Mouse (Mus musculus) Muller cell, postnatal 12 days (primary cell): ENCODE data around the gene Wnk2.

ENCODE experiments used
- DNase-seq: peaks from one replicate; pipeline ENCODE4 v3.0.0-alpha.2; 2015; ENCODE audit errors: inconsistent ontology term

Gene Wnk2

DNA sequence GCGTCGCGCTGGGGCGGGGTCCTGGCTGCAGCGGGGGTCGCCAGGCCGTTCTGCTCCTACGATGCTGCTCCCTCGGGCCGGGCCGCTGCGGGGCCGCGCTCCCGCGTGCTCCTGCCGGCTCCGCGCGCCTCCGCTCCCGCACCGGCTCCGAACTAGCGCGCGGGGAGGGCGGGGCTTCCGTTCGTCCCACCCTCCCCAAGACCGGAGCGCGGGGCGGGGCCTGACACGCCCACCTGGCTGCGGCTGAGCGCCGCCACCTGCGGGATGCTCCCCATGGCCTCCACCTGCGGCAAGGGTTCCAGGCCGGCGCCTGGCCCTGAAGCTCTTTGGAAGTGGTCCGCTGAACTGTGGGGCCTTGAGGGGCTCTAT, at the start of gene Wnk2:
Gene Wnk2 (minus strand): TSS at position 157 of the 369 bp plus-strand sequence.
- peak; percentile 84 for DNase-seq

- DNase-seq: no peak
These were observed 49.0 kb upstream of the Wnk2 start for GRCm38 (mm10) chr13:49196766-49197165.

DNA sequence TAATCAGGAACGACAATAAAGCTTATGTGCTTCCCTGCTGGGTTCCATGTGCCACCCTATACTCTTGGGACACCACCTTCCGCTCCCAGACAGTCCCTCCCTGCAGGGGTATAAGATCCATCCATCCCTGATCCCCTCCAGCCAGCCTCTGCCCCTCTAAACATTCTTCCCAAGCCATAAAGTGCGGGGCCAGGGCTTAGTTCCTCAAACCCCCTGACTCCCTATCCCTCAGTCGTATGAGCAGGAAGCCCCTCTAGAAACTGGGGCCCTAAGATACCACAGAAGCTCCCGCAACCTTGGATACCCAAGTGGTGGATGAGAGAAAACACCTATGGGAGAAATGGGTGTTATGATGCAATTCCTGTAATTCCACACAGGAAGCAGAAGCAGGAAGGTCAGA, 48.4 kb upstream of the Wnk2 start:
- no peak for DNase-seq

DNA sequence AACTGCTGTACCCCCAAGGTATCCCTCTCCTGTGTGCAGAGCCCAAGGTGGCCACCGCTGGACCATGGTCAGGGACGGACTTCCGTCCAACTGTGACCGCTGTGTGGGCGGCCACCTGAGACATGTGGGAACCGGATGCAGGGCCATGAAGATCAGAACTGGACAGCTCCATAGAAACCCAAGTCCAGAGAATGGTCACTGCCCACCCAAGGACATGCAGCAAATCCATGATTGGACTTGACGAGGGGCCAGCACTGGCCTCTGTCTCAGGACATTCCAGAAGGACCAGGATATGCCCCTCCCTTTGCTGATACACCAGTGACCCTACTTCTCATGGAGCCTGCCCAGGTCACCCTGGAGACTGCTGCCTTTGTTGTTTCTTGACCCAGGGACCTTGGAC, 47.8 kb upstream of the Wnk2 start:
- DNase-seq: no peak

DNA sequence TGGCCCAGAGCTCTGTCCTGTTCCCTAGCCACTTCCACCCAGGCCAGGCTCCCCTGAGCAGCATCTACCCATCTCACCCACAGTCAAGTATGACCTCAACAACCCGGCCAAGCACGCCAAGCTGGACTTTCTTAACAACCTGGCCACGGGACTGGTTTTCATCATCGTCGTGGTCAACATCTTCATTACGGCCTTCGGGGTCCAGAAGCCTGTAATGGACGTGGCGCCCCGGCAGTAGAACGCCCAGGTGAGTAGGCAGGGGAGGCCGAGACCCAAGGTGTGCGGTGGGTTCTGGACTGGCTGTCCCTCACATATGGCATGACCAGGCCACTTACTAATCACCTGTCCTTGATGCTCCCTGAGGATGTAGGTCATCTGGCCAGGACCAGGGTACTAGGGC, 47.0 kb upstream of the Wnk2 start:
- DNase-seq: no peak

- DNase-seq: no peak
These were observed 45.8 kb upstream of the Wnk2 start for GRCm38 (mm10) chr13:49193650-49194049.

DNA sequence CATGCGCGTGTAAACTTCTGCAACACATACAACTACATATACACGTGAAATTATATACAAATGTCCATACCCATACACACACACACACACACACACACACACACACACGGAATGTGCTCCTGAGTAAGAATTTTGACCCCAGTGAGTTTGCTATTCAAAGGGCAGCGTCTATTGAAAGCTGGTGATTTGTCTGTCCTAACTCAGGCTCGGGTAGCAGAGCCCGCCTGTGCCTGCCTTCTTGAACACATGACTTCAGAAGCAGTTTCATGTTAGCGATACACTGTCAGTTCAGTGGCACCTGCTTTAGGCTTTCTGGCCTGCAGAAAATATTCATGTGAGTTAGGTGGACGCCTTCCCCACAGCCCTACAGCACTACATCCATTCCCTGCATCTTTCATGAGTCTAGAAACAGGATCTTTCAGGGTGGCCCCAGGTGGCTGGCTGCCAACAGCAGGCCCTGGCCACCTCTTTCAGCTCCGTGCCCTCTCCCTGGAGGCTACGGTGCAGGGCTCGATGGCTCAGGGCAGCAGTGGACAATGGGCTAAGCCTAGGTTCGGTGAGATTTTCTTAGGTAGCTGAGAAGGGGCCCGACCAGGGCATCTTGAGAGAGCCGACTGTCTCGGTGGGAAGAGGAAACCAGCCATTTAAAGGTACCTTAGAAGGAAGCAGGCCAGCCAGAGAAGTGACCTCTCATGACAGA, 44.5 kb upstream of the Wnk2 start:
- DNase-seq: peak; percentile 24

DNA sequence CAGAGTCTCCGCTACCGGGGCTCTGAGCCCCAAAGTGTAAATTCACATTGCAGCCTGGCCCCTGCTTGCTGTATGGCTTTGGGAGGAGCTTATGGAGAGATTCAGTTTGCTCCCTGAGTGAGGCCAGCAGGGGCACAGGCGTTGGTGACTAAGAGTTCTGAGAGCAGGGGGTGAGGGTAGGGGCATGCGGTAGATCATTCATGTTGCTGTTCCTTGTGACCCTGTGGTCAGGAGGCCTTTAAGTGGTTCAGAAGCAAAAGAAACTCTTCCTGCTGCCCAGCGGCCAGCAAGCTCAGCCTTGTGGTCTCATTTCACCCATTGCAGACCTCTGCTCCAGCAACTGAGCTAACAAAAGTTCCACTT, 43.8 kb upstream of the Wnk2 start:
- peak; percentile 66 for DNase-seq

DNA sequence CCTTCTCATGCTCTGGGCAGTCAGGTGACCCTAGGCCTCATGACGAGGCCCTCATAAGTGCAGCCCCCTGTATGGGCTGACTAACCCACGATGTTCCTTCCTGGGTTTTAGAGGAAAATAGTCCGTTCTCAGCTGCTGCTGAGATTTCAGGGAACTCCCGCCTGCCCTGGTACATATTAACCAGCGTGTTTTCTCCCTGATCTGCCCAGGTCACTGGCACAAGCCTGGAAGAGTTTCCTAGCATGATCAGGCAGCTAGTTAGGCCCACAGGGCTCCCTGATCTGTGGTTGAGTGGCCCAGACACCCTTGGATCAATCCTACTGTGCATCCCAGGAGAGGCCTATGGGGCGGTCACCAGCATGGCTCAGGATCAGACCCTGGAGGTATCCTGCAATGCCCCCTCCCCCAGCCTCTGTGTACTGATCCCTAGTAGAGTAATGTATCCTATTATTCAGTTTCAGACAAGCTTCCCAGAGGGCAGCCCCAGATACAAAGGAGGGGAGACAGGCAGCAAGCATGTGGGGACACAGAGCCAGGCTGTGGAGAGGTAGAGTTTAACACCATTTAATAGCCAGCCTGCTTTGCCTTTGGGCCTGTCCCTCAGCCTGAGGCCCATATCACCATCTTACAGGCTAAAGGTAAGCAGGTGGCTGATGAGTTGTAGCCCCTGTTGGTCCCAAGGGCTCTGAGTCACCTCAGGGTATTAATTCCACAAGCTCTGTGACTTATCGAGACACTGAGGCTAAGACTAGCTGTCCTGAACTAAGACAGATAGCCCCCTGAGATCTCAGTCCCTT, 43.3 kb upstream of the Wnk2 start:
- DNase-seq: no peak

GRCm38 (mm10) chr13:49189970-49190870, 42.4 kb upstream of the Wnk2 start:
- no peak for DNase-seq

- no peak for DNase-seq
These were observed 41.1 kb upstream of the Wnk2 start for GRCm38 (mm10) chr13:49188966-49189360.

DNA sequence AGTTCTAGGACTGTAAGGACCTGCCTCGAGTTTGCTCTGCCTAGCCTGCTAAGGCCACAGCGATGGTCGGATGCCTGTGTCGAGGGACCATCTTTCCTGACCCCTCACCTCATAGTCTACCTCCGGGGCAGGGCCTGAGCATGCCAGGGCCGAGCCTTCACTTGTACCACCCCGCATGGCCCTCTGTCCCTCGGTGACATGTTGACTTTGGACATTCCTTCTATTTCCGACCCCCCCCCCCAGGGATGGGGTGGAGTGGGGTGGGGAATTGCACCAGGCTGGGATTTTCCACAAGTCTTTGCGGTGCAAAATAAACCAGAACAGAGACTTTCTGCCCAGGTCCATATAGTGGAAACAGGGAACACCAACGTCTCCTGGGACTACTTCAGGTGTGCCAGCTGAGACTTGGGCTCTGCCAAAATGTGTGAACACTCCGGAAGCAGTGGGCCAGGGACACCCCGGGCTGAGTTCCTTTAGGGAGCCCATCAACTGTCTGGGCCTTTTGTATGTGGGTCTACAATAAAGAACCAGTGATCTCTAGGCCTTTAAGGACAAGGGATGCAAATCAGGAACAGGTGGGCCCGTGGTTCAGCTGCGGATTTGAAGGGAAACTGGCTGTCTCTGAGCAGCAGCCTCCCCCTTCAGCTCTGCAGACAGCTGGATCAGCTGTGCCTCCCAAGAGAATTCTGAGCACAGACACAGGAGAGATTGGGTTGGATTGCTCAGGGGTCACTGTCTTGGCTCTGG, 40.6 kb upstream of the Wnk2 start:
- DNase-seq: no peak

- peak; percentile 93 for DNase-seq
These were observed 39.7 kb upstream of the Wnk2 start, which contains the start of gene Ninj1 for GRCm38 (mm10) chr13:49187288-49188218. Gene Ninj1, plus strand, starts transcription at chr13:49187485.

- DNase-seq: no peak
These were observed 39.0 kb upstream of the Wnk2 start for GRCm38 (mm10) chr13:49186798-49187287.

DNA sequence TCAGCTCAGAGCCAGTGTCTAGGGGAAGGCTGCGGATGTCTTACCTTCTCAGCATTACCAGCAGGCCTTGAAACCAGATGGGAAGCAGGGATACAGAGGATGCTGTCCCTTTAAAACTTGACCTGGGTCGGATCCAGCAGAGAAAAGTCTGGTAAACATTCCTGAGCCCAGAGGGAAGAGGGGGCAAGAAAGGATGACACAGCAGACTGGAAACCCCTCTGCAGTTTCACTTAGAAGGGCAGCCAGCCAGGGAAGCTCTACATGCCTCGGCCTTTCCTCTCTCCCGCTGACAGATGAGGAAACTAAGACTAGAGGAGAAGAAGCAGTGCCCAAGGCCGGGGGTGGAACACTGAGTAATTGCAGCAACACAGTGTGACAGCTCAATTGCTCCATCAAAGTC, 35.8 kb upstream of the Wnk2 start:
- no peak for DNase-seq

GRCm38 (mm10) chr13:49183161-49183560, 35.3 kb upstream of the Wnk2 start:
- DNase-seq: no peak

DNA sequence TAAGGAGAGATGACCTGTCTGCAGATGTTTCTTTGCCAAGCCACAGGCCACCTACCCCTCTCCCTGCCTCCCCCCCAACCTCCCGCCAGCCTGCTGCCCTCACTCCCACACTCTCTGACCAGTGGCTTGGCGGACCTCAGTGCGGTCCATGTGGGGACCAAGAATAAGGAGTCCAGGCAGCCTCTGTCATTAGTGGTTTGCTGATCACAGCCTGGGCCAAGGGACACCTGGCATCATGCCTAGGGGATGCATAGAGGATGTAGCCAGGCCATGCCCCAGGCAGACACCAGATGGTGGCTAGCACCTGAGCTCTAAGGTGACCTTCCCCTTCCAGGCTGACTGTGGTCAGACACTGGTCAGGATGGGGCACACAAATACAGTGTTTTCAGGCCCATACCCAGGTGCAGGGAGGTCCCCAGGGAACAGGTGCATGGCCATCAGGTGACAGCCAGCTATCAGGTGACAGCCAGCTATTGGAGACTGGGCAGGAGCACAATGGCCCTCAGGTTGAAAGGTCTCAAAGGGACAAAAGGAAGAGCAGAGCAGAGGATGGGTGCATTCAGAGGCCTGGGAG, 33.7 kb upstream of the Wnk2 start:
- peak; percentile 60 for DNase-seq

DNA sequence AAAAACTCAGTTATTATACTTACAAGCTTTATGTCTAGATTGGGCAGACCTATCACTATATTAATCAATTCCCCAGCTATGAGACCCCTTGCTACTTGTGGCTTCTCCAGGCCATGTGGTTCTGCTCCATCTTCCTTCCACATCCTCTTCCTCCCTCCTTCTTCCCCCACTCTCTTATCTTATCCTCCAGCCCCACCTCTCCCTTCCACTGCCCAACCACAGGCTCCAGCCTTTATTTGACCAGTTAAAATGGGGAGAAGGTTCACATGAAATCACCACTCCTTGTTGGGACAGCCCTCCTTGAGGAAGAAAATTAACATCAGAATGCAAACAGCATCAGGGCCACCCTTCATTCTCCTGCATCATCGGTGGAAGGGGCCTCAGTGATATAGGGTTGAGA, 32.9 kb upstream of the Wnk2 start:
- DNase-seq: no peak

DNA sequence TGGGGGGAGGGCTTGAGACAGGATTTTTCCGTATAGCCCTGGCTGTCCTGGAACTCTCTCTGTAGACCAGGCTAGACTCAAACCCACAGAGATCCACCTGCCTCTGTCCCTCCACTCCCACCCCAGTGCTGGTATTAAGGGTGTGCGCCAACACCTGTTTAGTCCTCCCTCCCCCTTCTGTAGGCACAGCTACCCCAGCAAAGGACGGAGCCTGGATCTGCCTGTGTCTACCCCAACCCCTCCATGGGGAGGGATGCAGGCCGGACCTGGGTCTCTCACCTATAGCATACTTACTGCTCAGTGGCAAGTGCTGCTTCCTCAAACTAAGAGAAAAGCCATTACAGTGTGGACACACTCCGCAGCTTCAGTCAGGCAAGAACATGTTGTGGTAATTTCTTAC, 32.5 kb upstream of the Wnk2 start:
- DNase-seq: no peak
